Mouse (Mus musculus): ENCODE measurements around the gene Chit1. TPM values are rescaled to one million over a fixed set of nuclear protein-coding genes. Genes with fewer than 3 reads are reported as not detected.

Gene Chit1
- polyA plus RNA-seq, 1 experiment, result not detected

- no peaks in the 10 kb centered on the region for H3K27me3 ChIP-seq (ENCODE audit: control insufficient read depth, insufficient read depth, low read length)
- H3K36me3 ChIP-seq (ENCODE audit: control insufficient read depth, insufficient read depth, low read length), result no peaks in the 10 kb centered on the region
- no peak overlapping the region for H3K4me3 ChIP-seq (ENCODE audit: low read depth, low read length)
- 87% methylated on average over 5 of the region's 5 CpGs for WGBS
- H3K4me1 ChIP-seq (ENCODE audit: control insufficient read depth, insufficient read depth, insufficient read length, low read length), result peaks cover 4% of the 10 kb centered on the region; the same call in 1 of the 2 replicates
- H3K27ac ChIP-seq (ENCODE audit: insufficient read depth, low read depth, low read length), result no peak overlapping the region
- TF ChIP-seq CTCF (IDR thresholded peaks at IDR 0.05; ENCODE audit: extremely low read depth, insufficient read length, insufficient replicate concordance, low read depth, low read length) (no peak), POLR2A (IDR thresholded peaks at IDR 0.05; ENCODE audit: low read depth, low read length) (no peak)
These were observed 77.2 kb downstream of the Chit1 start for GRCm38 (mm10) chr1:134188217-134188616.

- no peak for TF ChIP-seq POLR2A (IDR thresholded peaks at IDR 0.05; ENCODE audit: low read depth, low read length)
- TF ChIP-seq CTCF (IDR thresholded peaks at IDR 0.05; ENCODE audit: extremely low read depth, insufficient read length, insufficient replicate concordance, low read depth, low read length), result peak; percentile 22; the same call in 1 of the 2 replicates
- 15% methylated on average over 12 of the region's 12 CpGs for WGBS
- Histone ChIP-seq H3K27me3 (ENCODE audit: control insufficient read depth, insufficient read depth, low read length) (no peaks in the 10 kb centered on the region), H3K4me1 (ENCODE audit: control insufficient read depth, insufficient read depth, insufficient read length, low read length) (peaks cover 4% of the 10 kb centered on the region; the same call in 1 of the 2 replicates), H3K36me3 (ENCODE audit: control insufficient read depth, insufficient read depth, low read length) (no peaks in the 10 kb centered on the region), H3K27ac (ENCODE audit: insufficient read depth, low read depth, low read length) (no peak overlapping the region), H3K4me3 (ENCODE audit: low read depth, low read length) (peak overlapping the region; percentile 15; the same call in 1 of the 2 replicates)
These were observed 78.1 kb downstream of the Chit1 start for GRCm38 (mm10) chr1:134188989-134189729.

GRCm38 (mm10) chr1:134191192-134191591, 80.2 kb downstream of the Chit1 start:
- no peaks in the 10 kb centered on the region for H3K27me3 ChIP-seq (ENCODE audit: control insufficient read depth, insufficient read depth, low read length)
- H3K27ac ChIP-seq (ENCODE audit: insufficient read depth, low read depth, low read length), result no peak overlapping the region
- 89% methylated on average over 5 of the region's 5 CpGs for WGBS
- no peaks in the 10 kb centered on the region for H3K36me3 ChIP-seq (ENCODE audit: control insufficient read depth, insufficient read depth, low read length)
- TF ChIP-seq CTCF (IDR thresholded peaks at IDR 0.05; ENCODE audit: extremely low read depth, insufficient read length, insufficient replicate concordance, low read depth, low read length), result no peak
- no peak for TF ChIP-seq POLR2A (IDR thresholded peaks at IDR 0.05; ENCODE audit: low read depth, low read length)
- peaks cover 8% of the 10 kb centered on the region; the same call in 1 of the 2 replicates for H3K4me1 ChIP-seq (ENCODE audit: control insufficient read depth, insufficient read depth, insufficient read length, low read length)
- H3K4me3 ChIP-seq (ENCODE audit: low read depth, low read length), result no peak overlapping the region

DNA sequence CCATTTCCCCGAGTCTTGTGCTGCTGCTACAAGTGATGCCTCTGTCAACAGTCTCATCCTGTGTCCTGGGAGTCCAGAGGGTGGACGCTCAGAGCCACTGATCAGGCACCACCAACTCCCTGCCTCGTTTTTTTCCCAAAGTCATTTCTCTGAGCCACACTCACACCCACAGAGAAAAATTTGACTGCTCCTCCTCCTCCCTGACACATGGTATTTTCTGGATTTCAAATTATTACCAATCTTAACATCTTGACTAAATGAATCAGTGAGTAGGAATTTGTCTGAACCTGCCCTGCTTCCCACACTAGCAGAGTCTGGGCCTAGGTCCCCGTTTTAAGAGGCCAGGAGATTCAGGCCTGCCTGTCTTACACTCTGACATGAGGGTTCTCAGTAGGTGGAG, 81.0 kb downstream of the Chit1 start:
- WGBS, result 66% methylated on average over 4 of the region's 4 CpGs
- H3K36me3 ChIP-seq (ENCODE audit: control insufficient read depth, insufficient read depth, low read length), result no peaks in the 10 kb centered on the region
- peaks cover 9% of the 10 kb centered on the region; the same call in 1 of the 2 replicates for H3K4me1 ChIP-seq (ENCODE audit: control insufficient read depth, insufficient read depth, insufficient read length, low read length)
- TF ChIP-seq CTCF (IDR thresholded peaks at IDR 0.05; ENCODE audit: extremely low read depth, insufficient read length, insufficient replicate concordance, low read depth, low read length), result no peak
- TF ChIP-seq POLR2A (IDR thresholded peaks at IDR 0.05; ENCODE audit: low read depth, low read length), result no peak
- no peak overlapping the region for H3K4me3 ChIP-seq (ENCODE audit: low read depth, low read length)
- no peaks in the 10 kb centered on the region for H3K27me3 ChIP-seq (ENCODE audit: control insufficient read depth, insufficient read depth, low read length)
- no peak overlapping the region for H3K27ac ChIP-seq (ENCODE audit: insufficient read depth, low read depth, low read length)

DNA sequence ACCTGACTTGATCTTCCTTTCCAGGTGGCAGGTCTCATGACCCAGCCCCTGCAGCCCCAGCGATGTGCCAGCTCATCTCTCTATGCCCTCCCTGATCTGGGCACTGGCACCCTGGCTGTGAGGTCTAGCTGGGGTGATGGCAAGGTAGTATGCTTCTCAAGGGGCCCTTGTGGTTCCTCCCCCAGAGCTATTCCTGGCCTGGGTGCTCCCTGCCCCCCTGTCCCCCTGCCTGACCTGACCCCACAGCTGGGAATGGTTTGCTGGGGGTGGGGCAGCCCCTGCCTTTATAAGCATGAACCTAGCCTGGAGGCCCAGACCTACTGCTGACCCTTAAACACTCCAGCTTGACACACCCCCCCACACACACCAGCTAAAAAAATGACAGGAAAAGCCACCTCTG, 82.1 kb downstream of the Chit1 start, which contains the start of gene Mybph:
Gene Mybph, plus strand, starts transcription at position 323 of the 400 bp plus-strand sequence.
- H3K36me3 ChIP-seq (ENCODE audit: control insufficient read depth, insufficient read depth, low read length), result no peaks in the 10 kb centered on the region
- H3K27me3 ChIP-seq (ENCODE audit: control insufficient read depth, insufficient read depth, low read length), result no peaks in the 10 kb centered on the region
- peaks cover 9% of the 10 kb centered on the region; the same call in 1 of the 2 replicates for H3K4me1 ChIP-seq (ENCODE audit: control insufficient read depth, insufficient read depth, insufficient read length, low read length)
- WGBS, result 86% methylated on average over 1 of the region's 1 CpGs
- H3K27ac ChIP-seq (ENCODE audit: insufficient read depth, low read depth, low read length), result no peak within 1 kb of the TSS
- H3K4me3 ChIP-seq (ENCODE audit: low read depth, low read length), result no peak within 1 kb of the TSS
- TF ChIP-seq POLR2A (IDR thresholded peaks at IDR 0.05; ENCODE audit: low read depth, low read length), result no peak
- no peak for TF ChIP-seq CTCF (IDR thresholded peaks at IDR 0.05; ENCODE audit: extremely low read depth, insufficient read length, insufficient replicate concordance, low read depth, low read length)

DNA sequence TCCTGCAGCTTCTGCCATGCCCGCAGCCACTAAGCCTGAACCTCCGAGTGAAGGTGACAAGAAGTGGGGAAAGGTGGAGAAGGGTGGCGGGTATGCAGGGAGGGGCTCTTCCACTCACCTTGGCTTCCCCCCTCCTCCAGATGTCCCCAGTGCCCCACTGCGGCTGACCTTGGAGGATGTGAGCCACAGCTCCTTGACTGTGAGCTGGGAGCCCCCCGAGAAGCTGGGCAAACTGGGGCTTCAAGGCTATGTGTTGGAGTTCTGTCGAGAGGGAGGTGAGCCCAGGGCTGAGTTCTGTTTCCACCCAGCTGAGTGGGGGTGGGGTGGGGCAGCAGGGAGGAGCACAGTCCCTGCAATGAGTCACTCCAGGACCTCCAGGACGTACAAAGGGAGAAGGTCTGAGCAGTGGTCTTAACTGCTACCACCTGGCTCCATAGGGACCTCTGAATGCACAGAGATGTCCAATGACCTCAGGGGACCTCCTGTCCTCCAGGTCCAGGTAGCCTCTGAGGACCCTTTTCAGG, 82.7 kb downstream of the Chit1 start:
- H3K4me3 ChIP-seq (ENCODE audit: low read depth, low read length), result no peak overlapping the region
- H3K36me3 ChIP-seq (ENCODE audit: control insufficient read depth, insufficient read depth, low read length), result no peaks in the 10 kb centered on the region
- TF ChIP-seq CTCF (IDR thresholded peaks at IDR 0.05; ENCODE audit: extremely low read depth, insufficient read length, insufficient replicate concordance, low read depth, low read length) (no peak), POLR2A (IDR thresholded peaks at IDR 0.05; ENCODE audit: low read depth, low read length) (no peak)
- WGBS, result 65% methylated on average over 7 of the region's 7 CpGs
- H3K27ac ChIP-seq (ENCODE audit: insufficient read depth, low read depth, low read length), result no peak overlapping the region
- H3K4me1 ChIP-seq (ENCODE audit: control insufficient read depth, insufficient read depth, insufficient read length, low read length), result peaks cover 9% of the 10 kb centered on the region; the same call in 1 of the 2 replicates
- H3K27me3 ChIP-seq (ENCODE audit: control insufficient read depth, insufficient read depth, low read length), result no peaks in the 10 kb centered on the region
